Mouse (Mus musculus) forebrain, embryonic 11.5 days (tissue): ENCODE data around the gene Mettl8. TPM values are rescaled to one million over a fixed set of nuclear protein-coding genes. Genes with fewer than 3 reads are reported as not detected.
A peak's percentile ranks its signal among the peaks of the same experiment; 100 is the strongest.

Experiments
- ATAC-seq: fragments of 200-750 bp; cut with Nextera tagmentation; replicated peaks from 2 replicates; pipeline ENCODE4 v1.8.0; 2017; ENCODE audit warnings: moderate TSS enrichment; ENCODE audit not compliant: low FRiP score
- DNase-seq: peaks from one replicate; pipeline ENCODE4 v3.0.0-alpha.2; 2017; ENCODE audit warnings: low spot score
- H3K27ac ChIP-seq: fragments of 300-500 bp; sonication (generic); 2 replicates; pipeline ENCODE4 v1.5.1; 2014; ENCODE audit warnings: low read depth, low read length
- H3K27me3 ChIP-seq: fragments of 300-500 bp; sonication (generic); 2 replicates; pipeline ENCODE4 v1.6.1; 2014; ENCODE audit warnings: mild to moderate bottlenecking, low read length, mixed read lengths; ENCODE audit not compliant: control insufficient read depth, insufficient read depth
- H3K36me3 ChIP-seq: fragments of 300-500 bp; sonication (generic); 2 replicates; pipeline ENCODE4 v1.6.1; 2014; ENCODE audit warnings: mild to moderate bottlenecking, low read length, moderate library complexity, mixed read lengths; ENCODE audit not compliant: control insufficient read depth, insufficient read depth
- H3K4me1 ChIP-seq: fragments of 300-500 bp; sonication (generic); replicated peaks from 2 replicates; pipeline ENCODE4 v1.6.1; 2014; ENCODE audit warnings: low read length, mixed read lengths; ENCODE audit not compliant: control insufficient read depth, insufficient read depth
- H3K4me2 ChIP-seq: fragments of 300-500 bp; sonication (generic); 2 replicates; pipeline ENCODE4 v1.6.1; 2014; ENCODE audit warnings: low read depth, mild to moderate bottlenecking, low read length, moderate library complexity, mixed read lengths; ENCODE audit not compliant: severe bottlenecking
- H3K4me3 ChIP-seq: fragments of 300-500 bp; sonication (generic); 2 replicates; pipeline ENCODE4 v1.5.1; 2014; ENCODE audit warnings: low read depth, low read length
- H3K9ac ChIP-seq: fragments of 300-500 bp; sonication (generic); 2 replicates; pipeline ENCODE4 v1.6.1; 2014; ENCODE audit warnings: low read length
- H3K9me3 ChIP-seq: fragments of 300-500 bp; sonication (generic); 2 replicates; pipeline ENCODE4 v1.6.1; 2016; ENCODE audit warnings: low read length, mixed read lengths; ENCODE audit not compliant: control insufficient read depth
- WGBS: fragments of 180-500 bp; shearing (Covaris S2); extraction: QIAGEN DNeasy Blood & Tissue Kit; methylation state at CpG from one replicate; pipeline ENCODE4 v1.1.7; 2014; 5-methylcytosine and 5-hydroxymethylcytosine counted together
- polyA plus RNA-seq: library from polyadenylated mRNA; unstranded; fragments of >200 nt; fragmentation: Nextera tagmentation; extraction: Ambion mirVana; gene quantifications from 2 replicates; pipeline ENCODE4 v1.2.1, GENCODE M21; 2014

The Mettl8 gene
- 19.8 and 24.3 TPM in 2 replicates for polyA plus RNA-seq

DNA sequence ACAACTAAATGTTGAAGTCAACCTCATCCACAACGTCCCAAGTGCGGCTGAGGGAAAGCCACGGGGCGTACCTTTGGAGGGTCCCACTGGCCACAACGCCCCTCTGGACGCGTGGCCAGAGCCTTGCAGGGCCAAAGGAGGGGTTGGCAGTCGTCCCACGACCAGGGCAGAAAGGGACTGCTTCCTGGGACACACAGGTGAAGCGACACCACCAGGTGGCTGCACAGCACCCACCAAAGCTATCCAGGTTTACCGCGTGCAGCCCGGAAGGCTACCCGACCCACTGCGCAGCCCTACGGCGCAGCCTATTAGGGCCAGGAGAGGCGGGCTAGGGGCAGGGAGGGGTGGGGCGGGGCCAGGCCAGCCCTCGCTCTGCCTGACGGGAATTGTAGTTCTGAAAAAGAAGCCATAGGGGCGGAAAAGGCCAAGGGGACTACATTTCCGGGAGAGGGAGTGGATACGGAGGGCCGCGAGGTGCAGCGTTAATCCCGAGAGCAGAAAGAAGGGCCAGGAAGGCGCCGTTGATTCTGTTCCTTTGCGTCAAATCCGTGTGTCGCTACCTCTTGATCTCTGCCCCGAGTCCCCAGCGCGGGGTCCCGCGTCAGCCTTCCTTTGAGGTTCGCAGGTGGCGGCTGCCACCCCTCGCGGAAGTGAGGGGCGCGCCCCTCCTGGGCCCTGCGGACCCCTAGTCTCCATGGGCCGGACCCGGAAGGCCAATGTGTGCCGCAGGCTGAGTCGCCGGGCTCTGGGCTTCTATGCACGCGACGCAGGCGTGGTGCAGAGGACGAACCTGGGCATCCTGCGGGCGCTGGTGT, at the start of gene Mettl8, which contains the start of gene Dcaf17:
Mettl8 (minus strand) TSS at position 284 of the 815 bp plus-strand sequence.
Dcaf17 (plus strand) TSS at position 29 of the 815 bp plus-strand sequence.
- ATAC-seq = peak; percentile 99
- under 1% methylated on average over 56 of the region's 57 CpGs for WGBS

DNA sequence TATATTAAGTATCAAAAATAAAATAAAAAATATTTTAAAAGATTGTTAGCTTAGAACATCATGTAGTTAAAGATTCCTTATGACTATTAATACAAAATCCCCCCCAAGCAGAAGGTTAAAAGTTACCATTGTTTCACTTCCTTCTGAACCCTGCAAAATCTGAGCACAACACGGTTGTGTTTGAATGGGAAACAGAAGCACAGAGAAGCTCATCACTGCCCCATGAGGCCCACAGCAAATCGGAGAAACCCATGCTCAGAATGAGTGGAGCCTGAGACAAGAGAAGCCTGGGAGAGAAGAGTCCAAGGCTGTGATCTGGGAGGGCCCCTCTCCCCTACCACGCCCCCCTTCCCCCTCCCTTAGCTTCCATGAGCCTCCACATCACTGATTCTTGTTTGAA, 49.3 kb upstream of the Mettl8 start:
- Histone ChIP-seq H3K9me3 (no peaks in the 10 kb centered on the region), H3K36me3 (no peaks in the 10 kb centered on the region), H3K9ac (no peak overlapping the region), H3K27ac (no peak overlapping the region), H3K27me3 (no peaks in the 10 kb centered on the region), H3K4me3 (no peak overlapping the region), H3K4me2 (no peak overlapping the region), H3K4me1 (no peaks in the 10 kb centered on the region)
- ATAC-seq (no peak), DNase-seq (no peak)
- WGBS = 78% methylated on average over 3 of the region's 3 CpGs

More for the DNA sequence above, at the start of gene Mettl8, which contains the start of gene Dcaf17:
- H3K9ac ChIP-seq = peak within 1 kb of the TSS; percentile 87
- H3K27ac ChIP-seq = peak within 1 kb of the TSS; percentile 89
- no peaks in the 10 kb centered on the region for H3K27me3 ChIP-seq
- no peaks in the 10 kb centered on the region for H3K9me3 ChIP-seq
- peak within 1 kb of the TSS; percentile 48 for H3K4me2 ChIP-seq
- H3K36me3 ChIP-seq = no peaks in the 10 kb centered on the region
- peak within 1 kb of the TSS; percentile 76 for H3K4me3 ChIP-seq
- peak; percentile 96 for DNase-seq
- H3K4me1 ChIP-seq = 0 out of 2 replicates have a peak, but pooled peaks cover 4% of the 10 kb centered on the region

DNA sequence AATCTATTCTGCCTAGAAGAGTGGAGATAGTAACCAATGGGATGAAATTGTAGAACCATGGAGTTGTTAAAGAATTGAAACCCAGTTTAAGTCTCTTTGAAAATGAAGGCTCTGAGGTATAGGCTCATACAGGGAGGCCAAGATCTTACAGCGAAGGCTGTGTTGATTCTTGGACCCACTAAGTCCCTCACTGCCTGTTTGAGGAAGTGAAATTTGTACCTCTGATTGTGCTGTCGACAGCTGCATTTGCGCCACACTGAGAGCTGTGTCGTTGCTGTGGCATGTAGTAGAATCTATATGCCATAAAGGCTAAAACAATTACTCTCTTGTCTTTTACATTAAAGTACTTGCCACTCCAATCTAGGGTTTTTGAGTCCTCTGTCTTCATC, 47.9 kb upstream of the Mettl8 start:
- DNase-seq = no peak
- ATAC-seq = no peak
- Histone ChIP-seq H3K9me3 (no peaks in the 10 kb centered on the region), H3K27me3 (no peaks in the 10 kb centered on the region), H3K27ac (no peak overlapping the region), H3K4me1 (no peaks in the 10 kb centered on the region), H3K4me2 (no peak overlapping the region), H3K36me3 (no peaks in the 10 kb centered on the region), H3K9ac (no peak overlapping the region), H3K4me3 (no peak overlapping the region)
- WGBS = 87% methylated on average over 4 of the region's 4 CpGs

DNA sequence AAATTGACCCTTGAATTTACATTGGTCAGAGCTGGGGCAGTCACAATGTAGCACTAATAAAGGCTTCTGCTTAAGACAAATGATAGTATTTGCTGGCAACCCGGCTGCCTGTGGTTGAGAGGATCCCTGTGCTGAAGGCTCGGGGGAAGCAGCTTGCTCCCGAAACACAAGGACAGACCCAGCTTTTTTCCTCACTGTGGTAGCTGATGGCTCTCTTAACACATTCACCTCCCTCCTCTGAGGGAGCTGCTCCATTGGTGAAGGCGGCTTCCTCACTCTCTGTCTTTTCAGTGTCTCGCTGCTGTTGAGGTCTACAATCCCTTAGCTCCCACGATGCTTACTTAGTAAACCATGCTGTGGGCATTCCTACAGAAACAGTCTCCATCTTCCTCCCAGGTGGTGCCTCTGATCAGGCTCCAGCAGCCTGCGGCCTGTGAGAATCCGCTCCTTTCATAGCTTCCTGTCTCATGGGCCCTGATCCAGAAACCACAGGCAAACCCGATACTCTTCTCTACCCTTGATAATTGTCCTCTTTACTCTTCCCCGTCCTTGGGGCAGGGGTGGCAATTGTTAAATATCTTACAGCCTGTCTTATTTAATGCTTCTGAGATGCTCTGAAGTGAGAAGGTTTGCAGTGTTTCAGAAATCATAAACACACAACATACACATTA, 47.4 kb upstream of the Mettl8 start:
- no peak for DNase-seq
- no peak overlapping the region for H3K9ac ChIP-seq
- H3K4me3 ChIP-seq = no peak overlapping the region
- no peak overlapping the region for H3K4me2 ChIP-seq
- no peak for ATAC-seq
- no peak overlapping the region for H3K27ac ChIP-seq
- no peaks in the 10 kb centered on the region for H3K27me3 ChIP-seq
- H3K9me3 ChIP-seq = no peaks in the 10 kb centered on the region
- H3K4me1 ChIP-seq = no peaks in the 10 kb centered on the region
- no peaks in the 10 kb centered on the region for H3K36me3 ChIP-seq
- 90% methylated on average over 10 of the region's 10 CpGs for WGBS

DNA sequence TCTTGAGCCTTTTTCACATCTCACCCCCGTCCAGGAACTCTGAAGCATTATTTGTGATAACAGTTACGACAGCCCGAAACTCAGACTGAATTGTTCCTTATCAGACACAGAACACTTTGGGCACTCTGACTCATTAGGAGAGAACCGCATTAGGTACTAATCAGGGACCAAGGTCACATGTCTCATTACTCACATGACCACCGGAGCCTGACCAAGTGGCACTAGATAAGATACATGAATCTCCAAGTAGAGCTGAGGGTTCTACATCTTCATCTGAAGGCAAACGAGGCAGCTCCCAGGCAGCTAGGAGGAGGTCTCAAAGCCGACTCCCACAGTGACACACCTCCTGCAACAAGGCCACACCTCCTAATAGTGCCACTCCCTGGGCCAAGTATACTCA, 40.8 kb upstream of the Mettl8 start:
- ATAC-seq = no peak
- WGBS = 87% methylated on average over 7 of the region's 7 CpGs
- no peaks in the 10 kb centered on the region for H3K9me3 ChIP-seq

DNA sequence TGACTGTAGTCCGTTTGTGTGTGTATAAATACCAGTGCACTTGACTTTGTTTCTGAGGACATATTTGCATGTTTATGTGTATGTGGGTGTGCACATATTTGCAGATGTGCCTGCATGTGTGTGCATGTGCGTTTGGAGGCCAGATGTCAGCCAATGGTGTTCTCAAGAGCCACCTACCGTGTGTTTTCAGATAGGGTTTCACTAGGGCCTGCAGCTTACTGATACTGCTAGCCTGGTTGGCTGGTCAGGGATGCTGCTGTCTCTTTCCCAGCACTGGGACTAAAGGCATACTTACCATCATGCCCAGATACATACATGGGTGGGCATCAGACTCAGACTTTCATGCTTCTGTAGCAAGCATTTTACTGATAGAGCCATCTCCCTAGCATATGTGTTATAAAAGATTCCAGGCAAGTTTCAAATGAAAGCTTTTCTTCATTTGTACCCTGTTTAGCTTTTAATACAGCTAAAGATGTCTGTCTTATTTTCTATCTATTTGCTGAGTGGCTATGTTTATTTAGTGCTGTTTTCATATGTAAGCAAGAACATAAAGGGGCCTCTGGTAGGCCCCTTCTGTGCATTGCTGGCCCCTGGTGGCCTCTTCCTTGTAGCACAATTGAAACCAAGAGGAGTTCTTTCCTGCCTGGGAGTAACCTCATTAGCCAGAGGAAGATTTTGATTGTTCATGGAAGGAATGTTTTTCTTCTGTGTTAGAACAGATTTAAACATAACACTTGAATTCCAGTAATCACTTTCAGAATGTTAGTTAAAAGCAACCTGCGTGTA, 35.5 kb upstream of the Mettl8 start:
- H3K27me3 ChIP-seq = no peaks in the 10 kb centered on the region
- ATAC-seq (no peak), DNase-seq (no peak)
- 88% methylated on average over 4 of the region's 4 CpGs for WGBS
- H3K4me2 ChIP-seq = no peak overlapping the region
- H3K9me3 ChIP-seq = no peaks in the 10 kb centered on the region
- H3K4me1 ChIP-seq = no peaks in the 10 kb centered on the region
- no peaks in the 10 kb centered on the region; the same call in 1 of the 2 replicates for H3K36me3 ChIP-seq
- H3K9ac ChIP-seq = no peak overlapping the region
- H3K27ac ChIP-seq = no peak overlapping the region
- H3K4me3 ChIP-seq = no peak overlapping the region

More for the DNA sequence above, 40.8 kb upstream of the Mettl8 start:
- Histone ChIP-seq H3K27me3 (no peaks in the 10 kb centered on the region), H3K36me3 (no peaks in the 10 kb centered on the region; the same call in 1 of the 2 replicates), H3K4me2 (no peak overlapping the region), H3K4me1 (no peaks in the 10 kb centered on the region), H3K9ac (no peak overlapping the region), H3K27ac (no peak overlapping the region), H3K4me3 (no peak overlapping the region)
- DNase-seq = no peak

DNA sequence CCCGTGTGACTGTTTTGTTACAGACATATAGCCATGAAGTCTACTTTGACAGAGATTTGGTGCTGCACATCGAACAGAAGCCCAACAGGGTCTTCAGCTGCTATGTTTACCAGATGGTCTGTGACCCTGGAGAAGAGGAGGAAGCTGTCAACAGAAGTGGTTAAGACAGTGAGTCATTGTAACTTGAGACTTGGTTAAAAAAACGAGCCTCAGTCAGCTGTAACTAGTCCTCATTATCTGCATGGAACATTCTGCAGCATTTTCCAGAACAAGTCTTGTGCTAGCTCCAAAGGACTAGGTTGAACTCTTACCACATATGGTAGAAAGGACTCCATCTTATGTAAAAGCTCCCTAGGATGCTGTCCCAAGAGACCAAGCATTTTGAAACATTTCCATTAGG, 34.4 kb upstream of the Mettl8 start:
- Histone ChIP-seq H3K27me3 (no peaks in the 10 kb centered on the region), H3K9ac (no peak overlapping the region), H3K27ac (no peak overlapping the region), H3K4me2 (no peak overlapping the region), H3K36me3 (no peaks in the 10 kb centered on the region; the same call in 1 of the 2 replicates), H3K4me1 (no peaks in the 10 kb centered on the region), H3K9me3 (no peaks in the 10 kb centered on the region), H3K4me3 (no peak overlapping the region)
- DNase-seq (no peak), ATAC-seq (no peak)
- WGBS = 84% methylated on average over 3 of the region's 3 CpGs

DNA sequence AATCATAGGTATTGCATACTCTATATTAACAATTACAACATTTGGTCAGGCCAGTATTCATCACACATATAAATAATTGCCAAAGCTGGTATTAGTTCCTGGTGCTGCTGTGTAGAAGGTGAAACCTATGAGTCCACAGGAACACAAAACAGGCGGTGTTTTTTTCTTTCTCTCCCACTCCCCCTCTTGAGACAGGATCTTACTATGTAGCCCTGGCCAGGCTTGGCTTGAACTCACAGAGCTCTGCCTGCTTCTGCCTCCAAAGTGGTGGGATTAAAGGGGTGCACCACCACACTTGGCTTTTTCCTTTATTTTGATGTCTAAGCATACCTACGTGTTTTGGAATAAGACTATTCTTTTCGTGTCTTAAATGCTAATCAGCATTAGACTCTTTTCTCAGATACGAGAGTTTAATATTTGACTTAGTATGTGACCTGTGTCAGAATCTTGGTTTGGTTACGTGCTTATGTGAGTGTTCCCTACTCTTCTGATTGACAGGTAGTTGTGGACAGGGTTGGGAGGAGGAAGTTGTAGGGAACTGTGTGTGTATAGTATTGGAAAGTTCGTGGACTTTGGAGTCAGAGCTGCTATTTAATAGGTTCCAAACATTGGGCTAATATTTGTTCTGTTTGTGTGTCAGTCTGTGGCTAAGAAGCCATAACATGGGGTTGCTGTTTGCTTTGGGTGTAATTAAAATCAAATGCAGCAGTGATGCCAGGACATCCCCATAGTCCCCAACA, 28.2 kb upstream of the Mettl8 start:
- DNase-seq (no peak), ATAC-seq (no peak)
- H3K4me1 ChIP-seq = no peaks in the 10 kb centered on the region
- H3K9me3 ChIP-seq = no peaks in the 10 kb centered on the region
- no peak overlapping the region for H3K4me3 ChIP-seq
- H3K36me3 ChIP-seq = no peaks in the 10 kb centered on the region
- no peaks in the 10 kb centered on the region for H3K27me3 ChIP-seq
- WGBS = 90% methylated on average over 6 of the region's 6 CpGs
- no peak overlapping the region for H3K27ac ChIP-seq
- H3K4me2 ChIP-seq = no peak overlapping the region
- H3K9ac ChIP-seq = no peak overlapping the region
